Mouse (Mus musculus) heart, embryonic 13.5 days (tissue): ENCODE data around the gene Kmt5b. TPM values are rescaled to one million over a fixed set of nuclear protein-coding genes. Genes with fewer than 3 reads are reported as not detected.
A peak's percentile ranks its signal among the peaks of the same experiment; 100 is the strongest.

Experiments
- ATAC-seq: fragments of 200-750 bp; cut with Nextera tagmentation; 2 replicates; pipeline ENCODE4 v1.8.0; 2017; ENCODE audit warnings: moderate TSS enrichment; ENCODE audit not compliant: insufficient number of reproducible peaks, low FRiP score, low TSS enrichment; ENCODE audit errors: extremely low read depth
- H3K27ac ChIP-seq: fragments of 300-500 bp; sonication (generic); replicated peaks from 2 replicates; pipeline ENCODE4 v1.5.1; 2015; ENCODE audit warnings: moderate library complexity, mild to moderate bottlenecking, inconsistent platforms
- H3K27me3 ChIP-seq: fragments of 300-500 bp; sonication (generic); replicated peaks from 2 replicates; pipeline ENCODE4 v1.6.1; 2015; ENCODE audit warnings: mild to moderate bottlenecking, inconsistent platforms
- H3K36me3 ChIP-seq: fragments of 300-500 bp; sonication (generic); 2 replicates; pipeline ENCODE4 v1.6.1; 2015; ENCODE audit warnings: mild to moderate bottlenecking, inconsistent platforms
- H3K4me1 ChIP-seq: fragments of 300-500 bp; sonication (generic); 2 replicates; pipeline ENCODE4 v1.6.1; 2015; ENCODE audit warnings: inconsistent platforms
- H3K4me2 ChIP-seq: fragments of 300-500 bp; sonication (generic); 2 replicates; pipeline ENCODE4 v1.6.1; 2015; ENCODE audit warnings: inconsistent platforms, mild to moderate bottlenecking, moderate library complexity
- H3K4me3 ChIP-seq: fragments of 300-500 bp; sonication (generic); 2 replicates; pipeline ENCODE4 v1.5.1; 2015; ENCODE audit warnings: moderate library complexity, mild to moderate bottlenecking, inconsistent platforms
- H3K9ac ChIP-seq: fragments of 300-500 bp; sonication (generic); 2 replicates; pipeline ENCODE4 v1.6.1; 2015; ENCODE audit warnings: inconsistent platforms, mild to moderate bottlenecking, moderate library complexity
- H3K9me3 ChIP-seq: fragments of 300-500 bp; sonication (generic); 2 replicates; pipeline ENCODE4 v1.6.1; 2016; ENCODE audit warnings: inconsistent platforms
- WGBS: fragments of 180-500 bp; shearing (Covaris S2); methylation state at CpG from one replicate; pipeline ENCODE4 v1.1.7; 2015; ENCODE audit warnings: mixed read lengths; 5-methylcytosine and 5-hydroxymethylcytosine counted together
- polyA plus RNA-seq: library from polyadenylated mRNA; unstranded; fragments of >200 nt; fragmentation: Nextera tagmentation; extraction: Ambion mirVana; gene quantifications from 2 replicates; pipeline ENCODE4 v1.2.1, GENCODE M21; 2015

Gene Kmt5b
- polyA plus RNA-seq, 1 experiment from 2014 or later, result 17.9 TPM

GRCm38 (mm10) chr19:3742716-3743115 lies 24.5 kb upstream of the Kmt5b start:
- H3K36me3 ChIP-seq, result no peaks in the 10 kb centered on the region
- H3K4me2 ChIP-seq, result no peak overlapping the region
- no peak overlapping the region for H3K9ac ChIP-seq
- ATAC-seq, result no peak
- WGBS, result 61% methylated on average over 4 of the region's 4 CpGs
- peaks cover 6% of the 10 kb centered on the region; the same call in 1 of the 2 replicates for H3K4me1 ChIP-seq
- no peaks in the 10 kb centered on the region for H3K27me3 ChIP-seq
- no peak overlapping the region for H3K27ac ChIP-seq
- no peak overlapping the region for H3K4me3 ChIP-seq
- H3K9me3 ChIP-seq, result peaks cover 6% of the 10 kb centered on the region

GRCm38 (mm10) chr19:3743362-3743761 lies 23.9 kb upstream of the Kmt5b start:
- Histone ChIP-seq H3K4me3 (peak overlapping the region; percentile 65; the same call in 1 of the 2 replicates), H3K27ac (no peak overlapping the region), H3K27me3 (no peaks in the 10 kb centered on the region), H3K9me3 (peaks cover 6% of the 10 kb centered on the region), H3K4me1 (peaks cover 6% of the 10 kb centered on the region; the same call in 1 of the 2 replicates), H3K4me2 (peak overlapping the region; percentile 79), H3K36me3 (no peaks in the 10 kb centered on the region), H3K9ac (no peak overlapping the region)
- 88% methylated on average over 7 of the region's 7 CpGs for WGBS
- ATAC-seq, result no peak

- 4% methylated on average over 13 of the region's 13 CpGs for WGBS
- H3K36me3 ChIP-seq, result no peaks in the 10 kb centered on the region
- H3K4me1 ChIP-seq, result peaks cover 6% of the 10 kb centered on the region; the same call in 1 of the 2 replicates
- peak overlapping the region; percentile 64 for H3K27ac ChIP-seq
- H3K27me3 ChIP-seq, result no peaks in the 10 kb centered on the region
- H3K4me3 ChIP-seq, result peak overlapping the region; percentile 65
- H3K9ac ChIP-seq, result peak overlapping the region; percentile 81
- H3K9me3 ChIP-seq, result peaks cover 10% of the 10 kb centered on the region
- ATAC-seq, result no peak
- H3K4me2 ChIP-seq, result peak overlapping the region; percentile 79
Measured at GRCm38 (mm10) chr19:3743851-3744512, 23.2 kb upstream of the Kmt5b start.

GRCm38 (mm10) chr19:3752621-3753239 lies 14.5 kb upstream of the Kmt5b start:
- no peak overlapping the region for H3K27ac ChIP-seq
- H3K9ac ChIP-seq, result no peak overlapping the region
- H3K4me2 ChIP-seq, result no peak overlapping the region
- H3K4me3 ChIP-seq, result no peak overlapping the region
- H3K9me3 ChIP-seq, result peaks cover 5% of the 10 kb centered on the region; the same call in 1 of the 2 replicates
- 38% methylated on average over 8 of the region's 8 CpGs for WGBS
- no peak for ATAC-seq
- H3K36me3 ChIP-seq, result no peaks in the 10 kb centered on the region
- no peaks in the 10 kb centered on the region for H3K4me1 ChIP-seq
- H3K27me3 ChIP-seq, result peaks cover 9% of the 10 kb centered on the region; the same call in 1 of the 2 replicates

GRCm38 (mm10) chr19:3753240-3753633 lies 14.0 kb upstream of the Kmt5b start:
- WGBS, result 50% methylated on average over 1 of the region's 1 CpGs
- Histone ChIP-seq H3K4me1 (no peaks in the 10 kb centered on the region), H3K9me3 (peaks cover 5% of the 10 kb centered on the region; the same call in 1 of the 2 replicates), H3K9ac (no peak overlapping the region), H3K4me3 (no peak overlapping the region), H3K27me3 (peaks cover 9% of the 10 kb centered on the region; the same call in 1 of the 2 replicates), H3K4me2 (no peak overlapping the region), H3K27ac (no peak overlapping the region), H3K36me3 (no peaks in the 10 kb centered on the region)
- no peak for ATAC-seq

GRCm38 (mm10) chr19:3753738-3754137 lies 13.5 kb upstream of the Kmt5b start:
- H3K9me3 ChIP-seq, result 0 out of 2 replicates have a peak, but pooled peaks cover under 1% of the 10 kb centered on the region
- H3K27ac ChIP-seq, result no peak overlapping the region
- H3K9ac ChIP-seq, result no peak overlapping the region
- H3K27me3 ChIP-seq, result peaks cover 9% of the 10 kb centered on the region; the same call in 1 of the 2 replicates
- H3K4me1 ChIP-seq, result no peaks in the 10 kb centered on the region
- 41% methylated on average over 8 of the region's 8 CpGs for WGBS
- no peak overlapping the region for H3K4me2 ChIP-seq
- H3K4me3 ChIP-seq, result no peak overlapping the region
- H3K36me3 ChIP-seq, result no peaks in the 10 kb centered on the region
- ATAC-seq, result no peak

GRCm38 (mm10) chr19:3757861-3758260 lies 9.4 kb upstream of the Kmt5b start:
- WGBS, result 51% methylated on average over 1 of the region's 1 CpGs
- H3K9ac ChIP-seq, result no peak overlapping the region
- H3K4me1 ChIP-seq, result no peaks in the 10 kb centered on the region
- H3K4me3 ChIP-seq, result no peak overlapping the region
- H3K9me3 ChIP-seq, result no peaks in the 10 kb centered on the region
- no peaks in the 10 kb centered on the region for H3K36me3 ChIP-seq
- no peak for ATAC-seq
- H3K27ac ChIP-seq, result no peak overlapping the region
- H3K4me2 ChIP-seq, result no peak overlapping the region
- 0 out of 2 replicates have a peak, but pooled peaks cover under 1% of the 10 kb centered on the region for H3K27me3 ChIP-seq

GRCm38 (mm10) chr19:3765221-3765820 lies 1.9 kb upstream of the Kmt5b start:
- Histone ChIP-seq H3K4me2 (no peak overlapping the region), H3K27ac (no peak overlapping the region), H3K9ac (no peak overlapping the region), H3K4me3 (no peak overlapping the region), H3K9me3 (no peaks in the 10 kb centered on the region), H3K36me3 (0 out of 2 replicates have a peak, but pooled peaks cover 5% of the 10 kb centered on the region), H3K27me3 (peaks cover 10% of the 10 kb centered on the region; the same call in 1 of the 2 replicates), H3K4me1 (peaks cover 21% of the 10 kb centered on the region)
- ATAC-seq, result no peak
- WGBS, result 66% methylated on average over 4 of the region's 4 CpGs

GRCm38 (mm10) chr19:3766378-3766777 lies 843 bp upstream of the Kmt5b start:
- peaks cover 10% of the 10 kb centered on the region; the same call in 1 of the 2 replicates for H3K27me3 ChIP-seq
- H3K4me2 ChIP-seq, result peak overlapping the region; percentile 79
- H3K9me3 ChIP-seq, result no peaks in the 10 kb centered on the region
- H3K27ac ChIP-seq, result no peak overlapping the region
- H3K4me3 ChIP-seq, result peak overlapping the region; percentile 97; the same call in 1 of the 2 replicates
- H3K4me1 ChIP-seq, result peaks cover 23% of the 10 kb centered on the region
- no peak for ATAC-seq
- no peak overlapping the region for H3K9ac ChIP-seq
- H3K36me3 ChIP-seq, result 0 out of 2 replicates have a peak, but pooled peaks cover 5% of the 10 kb centered on the region
- 86% methylated on average over 5 of the region's 5 CpGs for WGBS

- peak overlapping the region; percentile 100 for H3K9ac ChIP-seq
- WGBS, result under 1% methylated on average over 96 of the region's 111 CpGs
- H3K9me3 ChIP-seq, result no peaks in the 10 kb centered on the region
- H3K4me2 ChIP-seq, result peak overlapping the region; percentile 79
- ATAC-seq, result peak; percentile 52; the same call in 1 of the 2 replicates
- H3K27ac ChIP-seq, result peak overlapping the region; percentile 100
- 0 out of 2 replicates have a peak, but pooled peaks cover 5% of the 10 kb centered on the region for H3K36me3 ChIP-seq
- peaks cover 10% of the 10 kb centered on the region; the same call in 1 of the 2 replicates for H3K27me3 ChIP-seq
- peak overlapping the region; percentile 97 for H3K4me3 ChIP-seq
- peaks cover 23% of the 10 kb centered on the region for H3K4me1 ChIP-seq
Measured at GRCm38 (mm10) chr19:3767781-3768696, 818 bp downstream of the Kmt5b start.
